Mouse (Mus musculus) right cerebral cortex, postnatal 14 days (tissue): ENCODE results near the gene Elovl7.

ENCODE experiments used
- DNase-seq: peaks from one replicate; pipeline ENCODE4 v3.0.0; 2022

The Elovl7 gene

DNA sequence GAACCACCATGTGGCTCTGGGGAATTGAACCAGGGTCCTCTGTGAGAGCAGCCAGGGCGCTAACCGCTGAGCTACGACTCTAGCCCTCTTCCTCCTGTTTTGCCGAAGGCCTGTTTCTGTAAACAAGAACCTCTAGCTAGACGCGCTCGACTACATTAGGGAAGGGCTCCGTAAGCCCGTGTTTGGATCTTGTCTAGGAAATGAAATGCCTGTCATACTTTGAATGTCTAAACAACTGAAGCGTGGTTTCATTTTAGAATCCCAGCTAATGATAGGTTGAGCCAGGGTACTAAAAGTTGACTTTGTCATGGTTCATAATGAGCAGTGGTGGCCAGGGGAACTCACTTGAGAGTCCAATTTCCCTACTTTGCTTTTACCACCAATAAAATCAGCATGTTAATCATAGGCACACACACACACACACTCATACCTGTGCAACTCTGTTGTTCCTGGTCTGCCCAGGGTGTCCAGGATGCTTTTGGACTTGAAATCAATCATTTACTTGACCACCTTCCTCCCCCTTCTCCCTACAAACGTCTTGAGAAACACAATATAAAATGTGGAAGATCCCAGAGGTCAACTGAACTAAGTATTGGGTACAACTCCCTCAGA lies 31.0 kb downstream of the Elovl7 start:
- no peak for DNase-seq

DNA sequence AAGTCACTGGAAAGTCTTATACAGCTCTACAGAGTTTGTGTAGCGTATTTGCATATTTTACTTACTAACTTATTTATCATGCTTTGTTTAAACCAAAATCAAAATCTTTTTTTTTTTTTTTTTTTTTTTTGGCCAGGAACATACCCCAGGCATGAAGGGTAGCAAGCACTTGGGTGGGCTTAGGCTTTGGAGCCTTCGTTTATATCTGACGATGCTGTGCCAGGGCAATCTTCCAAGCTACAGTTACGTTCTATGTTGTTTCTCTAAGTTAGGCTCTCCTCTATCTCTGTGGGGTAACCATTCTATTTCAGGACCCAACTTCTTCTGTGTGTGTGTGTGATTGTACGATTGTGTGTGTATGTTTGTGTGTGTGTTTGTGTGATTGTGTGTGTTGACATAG lies 36.9 kb downstream of the Elovl7 start:
- DNase-seq: no peak

DNA sequence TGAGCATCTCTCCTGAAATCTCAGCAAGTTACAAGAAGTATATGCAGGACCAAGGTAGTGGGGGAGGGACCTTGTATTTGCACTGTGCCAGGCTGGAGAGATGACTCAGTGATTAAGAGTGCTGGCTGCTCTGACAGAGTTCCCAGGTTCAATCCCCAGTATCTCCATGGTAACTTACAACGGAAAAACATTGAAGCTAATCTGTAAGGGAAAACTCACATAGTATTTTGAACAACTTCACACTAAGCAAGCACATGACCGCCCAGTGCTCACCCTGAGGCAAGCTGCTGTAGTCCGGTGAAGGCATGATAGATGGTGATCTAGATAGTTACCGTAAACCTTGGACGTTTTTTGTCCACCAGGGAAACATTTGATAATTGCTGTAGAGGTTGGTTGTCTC lies 39.8 kb downstream of the Elovl7 start:
- no peak for DNase-seq

DNA sequence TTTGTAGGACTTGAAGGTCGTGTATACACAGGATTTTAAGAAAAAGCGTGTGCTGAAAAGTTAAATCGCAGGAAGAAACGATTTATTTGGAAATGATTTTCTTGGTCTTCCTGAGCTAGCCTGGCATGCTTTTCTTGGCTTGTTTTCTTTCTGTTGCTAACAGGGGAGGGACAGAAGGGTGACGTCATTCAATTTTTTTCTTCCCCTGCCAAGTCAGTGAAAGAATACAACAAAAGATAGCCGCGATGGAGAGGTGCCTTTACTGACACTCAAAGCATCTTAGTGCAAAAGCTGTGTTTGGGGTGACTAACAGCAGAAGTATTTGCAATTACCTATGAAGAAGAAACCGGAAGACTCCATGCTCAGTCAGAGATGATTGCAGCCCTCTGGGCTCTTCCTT lies 48.8 kb downstream of the Elovl7 start:
- DNase-seq: no peak

DNA sequence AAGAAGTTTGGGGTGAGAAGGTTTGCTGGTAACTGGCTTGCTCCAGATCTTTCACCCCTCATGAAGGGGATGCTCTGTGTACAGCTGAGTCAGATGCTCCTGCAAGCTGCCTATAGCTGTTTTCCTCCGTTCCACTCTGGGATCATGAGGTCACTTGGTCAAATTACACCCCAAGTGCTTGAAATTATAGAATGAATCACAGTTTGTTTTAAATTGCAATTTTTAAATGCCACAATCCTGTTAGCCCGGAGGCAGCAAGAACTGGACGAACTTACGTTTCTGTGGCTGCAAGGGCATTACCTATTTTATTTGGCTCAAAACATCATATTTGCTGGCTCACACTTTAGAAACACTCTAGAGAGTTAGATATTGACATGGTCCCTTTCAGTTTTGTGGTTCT lies 51.2 kb downstream of the Elovl7 start:
- no peak for DNase-seq

DNA sequence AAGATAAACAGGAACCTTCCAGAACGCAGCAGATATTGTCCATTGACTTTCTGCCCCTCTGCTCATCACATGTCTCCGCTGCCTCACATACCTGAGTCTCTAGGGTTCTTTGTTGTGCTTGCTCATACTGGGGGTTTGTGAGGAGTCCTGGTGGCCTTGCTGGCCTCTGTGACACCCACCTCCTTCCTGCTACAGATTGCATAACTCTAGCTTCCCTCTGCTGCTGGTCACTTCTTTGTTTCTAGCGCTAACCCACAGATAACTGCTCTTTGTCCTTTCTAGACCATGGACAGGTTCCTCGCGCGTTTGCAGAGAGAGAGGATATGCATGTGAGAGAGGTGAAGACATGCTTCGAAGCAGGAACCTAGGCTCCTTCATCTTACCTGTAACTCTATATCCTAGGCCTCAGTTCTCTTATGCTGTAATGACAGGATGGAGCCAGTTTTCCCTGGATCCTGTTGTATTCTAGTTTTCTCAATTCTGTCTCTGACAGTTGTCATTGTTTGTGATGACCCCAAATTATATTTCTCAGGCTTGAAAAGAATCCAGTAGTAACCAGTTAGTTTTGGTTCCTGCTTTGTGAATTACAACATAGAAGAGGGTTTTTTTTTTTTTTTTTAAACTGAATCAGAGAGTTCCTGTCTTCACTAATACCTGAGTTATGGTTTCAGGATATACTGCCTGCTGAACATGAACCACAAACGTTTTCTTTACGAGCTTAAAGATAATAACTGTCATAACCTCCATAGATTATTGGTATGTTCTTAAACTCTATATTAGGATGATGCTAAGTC lies 53.8 kb downstream of the Elovl7 start:
- no peak for DNase-seq

DNA sequence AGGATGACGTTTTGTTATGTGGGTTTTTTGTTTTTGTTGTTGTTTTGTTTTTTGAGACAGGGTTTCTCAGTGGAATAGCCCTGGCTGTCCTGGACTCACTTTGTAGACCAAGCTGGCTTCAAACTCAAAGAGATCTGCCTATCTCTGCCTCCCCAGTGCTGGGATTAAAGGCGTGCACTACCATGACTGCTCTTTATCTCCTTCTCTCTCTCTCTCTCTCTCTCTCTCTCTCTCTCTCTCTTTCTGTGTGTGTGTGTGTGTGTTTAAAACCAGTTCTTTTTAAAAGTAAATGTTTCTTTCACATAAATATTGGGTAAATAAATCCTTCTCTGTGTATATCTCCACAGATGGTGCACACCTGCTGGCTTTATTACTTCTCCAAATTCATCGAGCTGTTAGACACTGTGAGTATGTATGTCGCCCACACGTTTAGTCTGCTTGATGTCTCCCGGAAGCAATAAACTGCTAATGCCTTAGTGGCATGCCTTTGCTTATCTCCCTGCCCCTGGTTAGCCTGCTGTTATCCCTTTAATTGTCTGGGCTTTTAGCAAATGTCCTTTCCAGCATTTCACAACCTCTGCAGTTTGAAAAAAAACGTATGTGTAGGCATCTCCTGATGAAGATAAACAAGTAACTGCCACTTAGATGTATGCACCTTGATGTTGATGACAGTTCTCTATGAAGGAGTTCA lies 57.4 kb downstream of the Elovl7 start:
- DNase-seq: no peak

DNA sequence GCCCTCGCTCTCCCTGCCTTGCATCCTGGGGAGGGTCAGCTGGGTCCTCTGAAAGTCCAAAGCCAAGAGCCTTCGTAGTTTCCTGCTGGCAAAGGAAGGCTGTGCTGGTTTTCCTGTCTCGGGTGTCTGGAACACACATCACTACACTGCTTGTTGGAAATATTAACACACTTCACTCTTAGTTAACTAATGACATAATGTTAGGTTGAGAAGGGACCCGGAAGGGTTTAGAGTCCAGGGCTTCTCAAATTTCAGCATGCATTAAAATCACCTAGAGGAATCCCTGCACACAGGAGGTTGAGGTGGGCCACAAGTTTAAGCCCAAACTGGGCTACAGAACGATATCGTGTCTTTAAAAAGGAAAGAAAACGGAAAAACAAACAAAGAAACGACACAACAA lies 58.1 kb downstream of the Elovl7 start:
- no peak for DNase-seq

DNA sequence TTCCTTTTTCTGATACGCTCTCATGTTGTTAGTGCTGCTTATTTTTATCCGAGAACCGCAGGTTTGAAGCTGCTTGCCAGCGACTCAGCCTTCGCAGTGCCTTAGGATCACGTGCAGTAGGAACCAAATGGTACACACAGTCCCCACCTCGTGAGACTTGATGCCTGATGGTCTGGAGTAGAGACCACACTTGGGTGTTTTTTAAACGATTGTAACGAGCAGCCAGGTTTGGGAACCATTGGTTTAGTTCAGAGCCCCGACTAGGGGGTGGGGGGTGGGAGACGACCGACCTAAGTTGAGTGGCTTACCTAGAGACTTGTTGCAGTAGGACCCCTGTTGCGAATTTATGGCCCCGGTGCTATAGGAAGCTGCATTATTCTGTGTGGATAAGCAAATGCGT lies 58.8 kb downstream of the Elovl7 start:
- DNase-seq: no peak

DNA sequence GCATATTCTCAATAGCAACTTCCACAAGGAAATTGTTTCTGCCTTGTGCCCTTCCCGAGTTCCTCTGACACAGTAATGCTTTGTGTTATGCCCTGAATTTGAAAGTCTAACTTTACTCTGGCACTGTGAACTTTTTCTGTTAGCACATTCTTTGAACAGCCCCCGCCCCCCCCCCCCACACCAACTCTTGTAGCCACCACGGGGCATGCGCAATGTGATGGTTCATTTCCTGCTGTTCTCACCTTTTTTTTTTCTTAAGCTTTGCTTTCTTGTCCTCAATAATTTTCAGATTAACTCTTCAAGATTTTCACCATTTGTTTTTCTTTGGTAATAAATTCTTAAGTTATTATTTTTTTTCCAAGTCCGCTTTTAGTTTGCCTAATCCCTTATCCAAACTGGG lies 59.3 kb downstream of the Elovl7 start:
- DNase-seq: no peak

DNA sequence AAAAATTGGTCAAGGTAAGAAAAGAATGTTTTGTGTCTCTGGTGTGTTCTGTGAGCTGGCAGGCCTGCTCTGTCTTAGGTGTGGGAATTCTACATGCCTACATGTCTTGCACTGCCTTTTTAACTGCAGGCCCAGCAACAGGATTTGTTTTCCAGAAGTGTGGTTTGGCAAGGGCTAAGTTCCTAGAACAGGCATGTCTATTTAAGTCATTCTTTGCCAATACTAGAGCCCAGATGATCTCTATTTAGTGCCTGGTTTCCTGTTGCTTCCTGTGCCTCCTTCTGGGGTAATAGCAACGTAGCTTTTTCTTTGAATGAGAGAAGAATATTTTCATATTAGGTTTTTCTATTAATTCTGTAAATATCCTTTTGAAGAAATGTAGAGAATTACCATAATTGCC lies 62.4 kb downstream of the Elovl7 start:
- DNase-seq: no peak

DNA sequence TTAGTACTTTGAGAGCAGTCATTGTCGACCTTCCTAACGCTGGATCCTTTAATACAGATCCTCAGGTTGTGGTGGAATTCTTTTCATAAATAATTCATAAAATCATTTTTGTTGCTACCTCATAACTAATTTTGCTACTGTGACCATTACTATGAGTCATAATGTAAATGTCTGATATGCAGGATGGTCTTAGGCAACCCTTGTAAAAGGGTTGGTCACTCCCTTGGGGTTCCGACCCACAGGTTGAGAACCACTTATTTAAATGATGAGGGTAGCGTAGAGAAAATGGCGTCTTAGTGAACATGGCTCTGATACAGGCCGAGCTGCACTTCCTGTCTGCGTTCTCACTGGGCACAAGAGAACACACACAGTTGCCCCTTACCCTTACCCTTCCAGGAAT lies 63.1 kb downstream of the Elovl7 start:
- DNase-seq: no peak

DNA sequence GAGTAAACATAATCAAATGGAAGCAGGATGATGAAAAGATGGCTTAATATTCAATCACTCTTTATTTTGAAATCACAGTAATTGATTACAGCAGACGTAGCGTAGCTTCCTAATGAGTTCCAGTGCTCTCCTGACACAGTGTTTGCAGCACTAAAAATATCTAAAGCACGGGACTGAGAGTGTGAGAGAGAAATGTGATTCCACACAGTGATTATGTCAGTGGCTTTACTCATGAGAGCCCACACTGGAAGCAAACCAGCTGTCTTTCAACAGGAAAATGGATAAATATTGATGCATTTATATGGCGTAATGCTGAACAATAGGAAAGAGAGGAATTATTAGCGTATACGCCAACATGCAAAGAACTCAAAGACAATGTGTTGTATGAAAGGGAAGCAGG lies 64.4 kb downstream of the Elovl7 start:
- no peak for DNase-seq

DNA sequence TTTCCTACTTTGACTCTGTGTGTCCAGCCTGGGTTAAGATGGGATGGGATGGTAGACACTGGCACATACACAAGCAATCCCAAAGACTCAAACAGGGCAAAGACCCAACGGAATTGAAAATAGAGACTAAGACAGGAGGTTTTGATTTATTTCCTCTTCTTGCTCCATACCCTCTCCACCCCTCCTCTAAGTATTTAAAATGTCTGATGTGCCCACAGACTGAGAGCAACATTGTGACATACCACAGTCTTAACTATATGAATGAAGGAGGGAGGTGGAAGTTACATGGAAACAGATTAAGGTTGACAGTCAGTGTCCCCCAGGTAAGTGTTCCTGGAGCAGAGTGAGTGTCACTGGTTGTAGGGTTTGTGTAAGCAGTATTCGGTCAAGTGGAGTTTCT lies 70.1 kb downstream of the Elovl7 start:
- DNase-seq: no peak

DNA sequence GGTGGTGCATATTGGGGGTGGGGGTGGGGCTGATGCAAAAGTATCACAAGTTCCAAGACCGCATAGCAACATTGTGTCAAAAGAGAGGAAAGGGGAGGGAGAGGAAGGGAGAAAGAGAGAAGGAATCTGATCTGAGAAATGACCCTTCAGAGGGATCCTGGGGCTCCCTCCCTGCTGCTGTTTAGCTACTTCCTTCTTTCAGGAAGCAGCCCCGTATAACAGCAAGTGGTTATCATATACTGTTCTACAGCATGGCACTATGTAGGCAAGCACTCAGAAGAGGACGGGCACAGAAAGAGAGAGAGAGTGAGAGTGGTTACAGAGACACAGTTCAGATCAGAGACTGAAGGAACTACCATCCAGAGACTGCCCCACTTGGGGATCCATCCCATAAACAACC lies 73.7 kb downstream of the Elovl7 start:
- no peak for DNase-seq

DNA sequence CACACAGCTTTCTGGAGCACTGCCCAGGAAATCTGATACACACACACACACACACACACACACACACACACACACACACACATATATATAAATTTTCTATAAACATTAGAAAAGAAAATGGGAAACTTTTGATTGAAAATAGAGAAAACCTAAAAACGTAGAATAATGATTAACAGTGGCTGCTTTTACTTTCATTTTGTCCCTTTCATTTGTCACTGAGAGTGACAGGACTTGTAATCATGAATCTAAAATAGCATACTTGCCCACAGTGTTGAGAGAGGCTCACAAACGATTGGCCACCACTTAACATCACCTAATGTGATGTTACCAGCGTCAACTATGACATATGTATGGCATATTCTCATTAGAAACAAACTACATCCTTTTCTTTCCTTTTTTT lies 75.2 kb downstream of the Elovl7 start:
- DNase-seq: no peak

DNA sequence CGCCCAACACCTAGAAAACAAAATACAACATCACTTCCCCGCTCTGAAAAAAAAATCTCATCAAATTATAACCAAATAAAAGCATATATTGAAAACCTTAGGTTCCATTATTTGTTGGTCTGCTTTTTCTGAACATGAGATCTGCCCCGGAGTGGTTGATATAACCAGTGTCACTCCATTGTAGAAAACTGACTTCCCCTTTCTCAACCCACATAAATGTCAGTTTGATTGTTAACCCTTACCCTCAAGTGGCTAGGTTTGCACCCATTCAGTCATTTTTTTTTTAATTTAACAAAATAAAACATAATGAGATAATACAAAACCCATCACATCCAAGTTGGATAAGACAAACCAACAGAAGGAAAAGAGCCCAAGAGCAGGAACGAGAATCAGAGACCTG lies 76.1 kb downstream of the Elovl7 start:
- no peak for DNase-seq

DNA sequence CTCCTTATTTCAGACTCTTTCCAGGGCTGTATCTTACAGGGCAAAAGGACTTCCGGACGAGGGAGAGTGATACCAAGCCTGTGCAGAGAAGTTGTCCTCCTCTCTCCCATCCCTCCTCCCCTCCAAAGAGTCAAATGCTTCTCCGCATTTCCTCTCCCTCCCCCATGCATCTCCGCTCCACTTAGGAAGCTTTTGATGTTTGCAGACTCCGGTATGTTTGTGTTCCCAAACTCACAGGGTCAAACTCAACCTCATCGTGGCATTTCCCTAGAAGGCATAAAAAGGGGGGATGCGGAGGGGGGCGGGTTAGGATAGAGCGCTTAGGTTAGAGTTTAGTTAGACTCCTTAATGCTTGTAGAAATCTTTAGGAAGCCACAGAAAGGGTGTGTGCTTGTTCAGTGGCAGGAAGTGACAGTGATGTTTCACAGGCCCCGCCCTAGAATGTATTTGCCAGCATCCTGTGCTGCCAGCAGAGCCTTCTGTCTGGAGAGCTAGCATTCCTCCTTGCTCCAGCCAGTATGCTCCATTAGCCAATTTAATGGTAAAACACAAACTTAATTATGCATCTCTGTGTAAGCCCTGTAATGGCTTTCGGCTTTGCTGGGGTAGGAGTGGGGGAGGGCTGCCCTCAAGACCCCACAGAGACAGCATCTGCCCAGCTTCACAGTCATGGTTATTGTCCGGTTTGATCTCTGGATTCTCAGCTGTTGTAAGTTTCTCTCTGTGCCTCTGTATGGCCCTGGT lies 83.3 kb downstream of the Elovl7 start:
- DNase-seq: no peak

DNA sequence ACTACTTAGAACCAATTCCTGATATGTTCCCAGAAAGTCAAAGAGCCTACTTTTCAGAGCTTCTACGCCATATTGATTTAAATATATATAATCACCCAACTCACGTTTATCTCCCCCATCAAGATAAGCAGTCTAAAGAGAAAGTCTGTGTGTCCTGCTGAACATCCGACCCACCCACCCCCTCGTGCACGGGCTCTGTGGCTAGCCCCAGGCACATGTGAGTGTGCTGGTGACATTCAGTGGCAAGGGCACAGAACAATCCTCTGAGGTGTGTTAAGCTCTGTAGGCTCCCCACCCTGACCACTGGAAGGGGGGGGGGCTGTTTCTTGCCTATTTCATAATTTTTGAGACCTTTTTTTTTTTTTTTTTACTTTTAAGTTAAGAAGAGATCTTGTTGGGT lies 84.0 kb downstream of the Elovl7 start:
- DNase-seq: no peak

DNA sequence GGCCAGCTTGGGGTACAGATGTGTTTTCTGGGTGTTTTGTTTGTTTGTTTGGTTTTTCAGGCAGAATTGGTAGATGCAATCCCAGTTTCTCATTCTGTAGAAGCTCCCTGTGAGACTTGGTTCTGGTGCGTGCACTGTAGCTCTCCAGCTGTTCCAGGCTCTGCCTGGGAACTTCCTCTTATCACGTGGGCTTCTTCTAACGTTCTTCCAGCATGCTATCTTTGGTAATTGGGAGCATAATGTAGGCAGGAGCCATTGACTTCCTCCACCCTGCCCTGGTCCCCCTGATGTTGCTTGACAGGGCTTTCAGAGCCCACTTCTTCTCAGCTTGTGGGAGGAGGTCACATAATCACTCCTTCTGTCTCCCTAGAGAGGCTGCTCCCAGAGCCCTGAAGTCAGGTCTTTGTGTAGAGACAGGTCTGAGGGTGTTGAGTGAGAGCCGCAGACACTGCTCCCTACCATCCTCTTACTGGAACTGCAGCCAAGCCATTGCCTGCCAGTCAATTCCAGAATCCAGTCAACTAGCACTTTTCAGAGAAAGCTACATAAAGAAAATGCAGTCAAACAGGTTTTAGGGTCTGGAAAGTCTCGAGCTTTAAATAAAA lies 86.2 kb downstream of the Elovl7 start:
- no peak for DNase-seq

DNA sequence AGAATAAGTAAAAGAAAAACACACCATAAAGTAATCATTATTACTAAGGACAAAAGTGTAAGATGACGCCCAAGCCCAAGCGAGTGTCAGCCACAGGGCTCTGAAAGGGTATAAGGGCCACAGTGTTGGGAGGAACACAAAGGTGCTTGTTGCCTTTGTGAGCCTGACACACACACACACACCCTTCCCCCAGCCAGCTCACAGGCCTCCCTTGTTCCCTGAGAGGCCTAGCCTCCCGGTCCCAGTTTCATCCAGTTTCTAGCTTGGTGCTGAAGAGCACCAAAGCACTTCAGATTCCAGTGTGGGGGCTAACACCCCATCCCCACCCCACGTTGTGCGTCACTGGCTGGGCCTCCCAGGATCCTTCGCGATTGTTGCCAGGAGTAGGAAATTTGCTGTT lies 87.2 kb downstream of the Elovl7 start:
- peak; percentile 6 for DNase-seq

DNA sequence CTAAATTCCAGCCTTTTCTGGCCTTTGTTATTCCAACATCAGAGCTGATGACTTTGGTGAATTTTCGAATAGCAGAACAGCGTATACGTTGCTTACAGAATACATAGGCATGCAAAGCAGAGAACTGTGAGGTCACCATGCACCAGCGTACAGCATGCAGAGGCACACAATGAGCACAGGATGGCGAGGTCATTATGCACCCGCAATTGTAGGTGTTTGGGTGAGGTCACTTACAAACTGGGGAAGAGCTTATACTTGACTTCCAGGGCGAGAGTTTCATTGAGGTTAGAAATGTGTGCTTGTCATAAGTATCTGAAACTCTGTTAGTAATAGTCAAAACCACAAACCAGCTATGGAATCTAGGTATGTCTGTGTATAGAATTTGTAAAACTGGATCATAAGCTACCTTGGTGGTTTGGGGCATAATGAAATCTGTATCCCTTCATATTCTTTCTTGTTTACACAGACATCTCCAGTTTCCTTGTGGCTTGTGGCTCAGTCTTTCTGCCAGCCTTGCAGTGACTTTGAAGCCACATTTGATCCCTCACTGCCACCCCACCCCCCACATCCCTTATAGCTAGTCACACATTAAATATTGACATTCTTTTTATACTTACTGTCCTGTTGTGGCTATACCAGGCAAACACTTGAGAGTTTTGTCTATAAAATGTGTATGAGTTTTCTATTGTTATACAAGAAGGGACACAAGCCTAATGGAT lies 88.9 kb downstream of the Elovl7 start:
- DNase-seq: no peak

DNA sequence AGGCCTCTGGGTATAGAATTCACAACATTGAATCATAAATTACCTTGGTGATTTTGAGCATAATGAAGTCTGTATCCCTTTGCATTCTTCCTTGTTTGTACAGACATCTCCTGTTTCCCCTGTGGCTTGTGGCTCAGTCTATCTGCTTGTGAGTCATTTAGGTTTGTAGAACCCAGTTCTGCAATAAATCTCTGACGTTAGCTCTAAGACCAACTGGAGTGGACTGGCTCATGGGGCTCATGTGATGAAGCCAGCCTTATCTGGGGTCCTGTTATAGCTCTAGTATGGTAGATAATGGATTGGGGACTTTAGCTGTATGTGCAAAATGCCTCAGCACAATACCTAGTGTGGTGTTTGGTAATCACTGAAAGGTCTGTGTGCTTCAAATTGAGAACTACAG lies 89.6 kb downstream of the Elovl7 start:
- DNase-seq: no peak
